Mouse (Mus musculus) left cerebral cortex, adult 9 months (tissue): ENCODE results near the gene Gm7903.
"Not testable (repeated sequence)": the region's sequence is repeated elsewhere in the genome, so short reads cannot be mapped to it uniquely, and the experiment has no call there.

Experiments used
- DNase-seq, 2 experiments: peaks; one replicate each; pipeline ENCODE4 v3.0.0; 2022; ENCODE audit warnings: low spot score in 2 of 2

Gene Gm7903

DNA sequence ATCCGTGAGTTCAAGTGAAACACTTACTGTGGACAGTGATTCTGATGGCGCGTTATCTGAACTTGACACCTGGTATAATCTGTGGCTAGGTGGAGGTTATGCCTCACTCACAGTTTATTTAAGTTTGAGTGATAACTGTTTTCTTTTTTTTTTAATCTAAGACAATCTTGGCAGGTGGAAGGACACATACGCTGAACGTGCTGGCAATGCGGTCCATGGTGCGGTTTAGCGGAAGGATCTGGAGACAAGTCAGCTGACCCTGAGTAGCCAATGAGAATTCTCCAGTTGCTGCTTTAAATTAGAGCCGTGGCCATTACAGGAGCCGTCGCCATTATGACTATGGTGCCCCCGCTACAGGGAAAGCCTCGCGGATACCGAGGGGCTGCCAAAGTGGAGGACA is at the start of gene Gm7903:
TSS of gene Gm7903 (plus strand) at position 301 of the 400 bp plus-strand sequence.
- DNase-seq = not testable (repeated sequence)

DNA sequence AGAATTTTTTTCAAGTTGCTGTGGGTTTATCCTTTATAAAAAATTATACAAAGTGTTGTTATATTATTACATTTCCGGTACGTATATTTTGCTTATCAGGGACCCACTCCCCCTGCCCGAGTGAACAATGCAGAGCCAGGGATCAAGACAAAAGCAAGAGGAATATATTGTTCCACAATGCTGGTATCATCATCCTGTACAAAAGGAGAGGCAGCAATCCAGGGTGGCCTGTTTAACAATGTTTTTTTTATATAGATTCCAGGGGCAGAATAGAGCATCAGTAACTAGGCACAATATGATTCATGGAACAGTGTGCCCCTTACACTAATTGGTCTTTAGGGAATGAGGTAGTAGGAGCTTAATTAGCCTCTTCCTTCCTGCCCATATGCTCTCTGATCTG is 30.1 kb upstream of the Gm7903 start:
- not testable (repeated sequence) for DNase-seq

GRCm38 (mm10) chrX:135421203-135421602 is 12.4 kb upstream of the Gm7903 start:
- not testable (repeated sequence) for DNase-seq

- DNase-seq = not testable (repeated sequence)
Observed at GRCm38 (mm10) chrX:135421824-135422223, 11.8 kb upstream of the Gm7903 start.

GRCm38 (mm10) chrX:135422473-135422872 is 11.2 kb upstream of the Gm7903 start:
- DNase-seq = not testable (repeated sequence)

GRCm38 (mm10) chrX:135464160-135464559 is 30.5 kb downstream of the Gm7903 start:
- not testable (repeated sequence) for DNase-seq

GRCm38 (mm10) chrX:135481902-135482301 is 48.3 kb downstream of the Gm7903 start:
- not testable (repeated sequence) for DNase-seq

- not testable (repeated sequence) for DNase-seq
Observed at GRCm38 (mm10) chrX:135483183-135483582, 49.5 kb downstream of the Gm7903 start.
